Mouse (Mus musculus) cerebellum, adult 8-10 months (tissue): ENCODE results near the gene Lysmd2.
"Not testable (repeated sequence)": the region's sequence is repeated elsewhere in the genome, so short reads cannot be mapped to it uniquely, and the experiment has no call there.

Source experiments
- DNase-seq: peaks from one replicate; pipeline ENCODE4 v3.0.0; 2022

The Lysmd2 gene

GRCm38 (mm10) chr9:75625556-75626307, at the start of gene Lysmd2:
Gene Lysmd2, plus strand, starts transcription at chr9:75625741.
- DNase-seq: peak; percentile 80

- DNase-seq: no peak
Observed at GRCm38 (mm10) chr9:75579321-75579720, 46.2 kb upstream of the Lysmd2 start.

GRCm38 (mm10) chr9:75581694-75582350, 43.7 kb upstream of the Lysmd2 start:
- no peak for DNase-seq

- no peak for DNase-seq
Observed at GRCm38 (mm10) chr9:75589850-75590790, 35.4 kb upstream of the Lysmd2 start.

GRCm38 (mm10) chr9:75593481-75593880, 32.1 kb upstream of the Lysmd2 start:
- DNase-seq: no peak

GRCm38 (mm10) chr9:75597036-75597435, 28.5 kb upstream of the Lysmd2 start:
- DNase-seq: peak; percentile 32

GRCm38 (mm10) chr9:75597596-75597995, 27.9 kb upstream of the Lysmd2 start:
- DNase-seq: no peak

GRCm38 (mm10) chr9:75599191-75599841, 26.2 kb upstream of the Lysmd2 start:
- DNase-seq: peak; percentile 49

- DNase-seq: peak; percentile 39
Observed at GRCm38 (mm10) chr9:75600166-75600934, 25.2 kb upstream of the Lysmd2 start.

GRCm38 (mm10) chr9:75601510-75601909, 24.0 kb upstream of the Lysmd2 start:
- no peak for DNase-seq

- DNase-seq: no peak
Observed at GRCm38 (mm10) chr9:75607496-75607895, 18.0 kb upstream of the Lysmd2 start.

- no peak for DNase-seq
Observed at GRCm38 (mm10) chr9:75609505-75609904, 16.0 kb upstream of the Lysmd2 start.

- no peak for DNase-seq
Observed at GRCm38 (mm10) chr9:75609965-75610364, 15.6 kb upstream of the Lysmd2 start.

- DNase-seq: peak; percentile 79
Observed at GRCm38 (mm10) chr9:75610571-75611493, 14.7 kb upstream of the Lysmd2 start, which contains the start of gene Tmod2. Gene Tmod2, minus strand, starts transcription at chr9:75611325.

- no peak for DNase-seq
Observed at GRCm38 (mm10) chr9:75616560-75616959, 9.0 kb upstream of the Lysmd2 start.

GRCm38 (mm10) chr9:75618836-75619400, 6.6 kb upstream of the Lysmd2 start:
- DNase-seq: no peak

- not testable (repeated sequence) for DNase-seq
Observed at GRCm38 (mm10) chr9:75619761-75620160, 5.8 kb upstream of the Lysmd2 start.

- DNase-seq: no peak
Observed at GRCm38 (mm10) chr9:75621428-75621827, 4.1 kb upstream of the Lysmd2 start.

- DNase-seq: peak; percentile 30
Observed at GRCm38 (mm10) chr9:75624983-75625555, 472 bp upstream of the Lysmd2 start.

- peak; percentile 57 for DNase-seq
Observed at GRCm38 (mm10) chr9:75626308-75626604, 715 bp downstream of the Lysmd2 start.
